Mouse (Mus musculus): ENCODE measurements at regions not wholly inside any gene's neighbourhood (a gene's known extent, or its start where the extent isn't known, plus 50 kb on each side); places are given as distances from the start of the nearest gene placed in this dataset.

- no peak for DNase-seq
These were observed 158.9 kb upstream of the Adamts16 start for GRCm38 (mm10) chr13:71000422-71001008.

- no peak for DNase-seq
These were observed 151.9 kb upstream of the Adamts16 start for GRCm38 (mm10) chr13:70993522-70993921.

- DNase-seq = no peak
These were observed 148.5 kb upstream of the Adamts16 start for GRCm38 (mm10) chr13:70989999-70990645.

- DNase-seq = no peak
These were observed 137.7 kb upstream of the Adamts16 start for GRCm38 (mm10) chr13:70979344-70979743.

- no peak for DNase-seq
These were observed 137.1 kb upstream of the Adamts16 start for GRCm38 (mm10) chr13:70978547-70979307.

GRCm38 (mm10) chr13:70969596-70969995, 128.0 kb upstream of the Adamts16 start:
- DNase-seq = no peak

- DNase-seq = no peak
These were observed 126.2 kb upstream of the Adamts16 start for GRCm38 (mm10) chr13:70967781-70968180.

- DNase-seq = no peak
These were observed 121.8 kb upstream of the Adamts16 start for GRCm38 (mm10) chr13:70963384-70963783.

GRCm38 (mm10) chr13:70934309-70935037, 92.9 kb upstream of the Adamts16 start:
- DNase-seq = no peak

GRCm38 (mm10) chr13:70913834-70914233, 72.2 kb upstream of the Adamts16 start:
- DNase-seq = no peak

GRCm38 (mm10) chr13:70910934-70911333, 69.3 kb upstream of the Adamts16 start:
- no peak for DNase-seq

- DNase-seq = no peak
These were observed 63.2 kb upstream of the Adamts16 start for GRCm38 (mm10) chr13:70904834-70905233.

- no peak for DNase-seq
These were observed 62.2 kb upstream of the Adamts16 start for GRCm38 (mm10) chr13:70903831-70904230.

GRCm38 (mm10) chr13:70903150-70903549, 61.5 kb upstream of the Adamts16 start:
- no peak for DNase-seq

GRCm38 (mm10) chr13:70902727-70903126, 61.1 kb upstream of the Adamts16 start:
- DNase-seq = no peak

- no peak for DNase-seq
These were observed 50.0 kb upstream of the Adamts16 start for GRCm38 (mm10) chr13:70891634-70892033.

Small RNA genes in the stretch of these regions (microRNA-seq; reads per million reads assigned to microRNA genes)
- gene Mir466f-4 = 0 reads per million in 2 experiments
